Mouse (Mus musculus) thymus, adult 2 months (tissue): Measurements from ENCODE around the gene Ptprg.

Source experiments
- CTCF ChIP-seq: fragments of 200-500 bp; IDR thresholded peaks from 2 replicates; pipeline ENCODE4 v1.5.1; 2012; ENCODE audit warnings: mild to moderate bottlenecking, control low read depth, low read length, moderate library complexity, borderline replicate concordance; ENCODE audit not compliant: control insufficient read depth, poor library complexity, insufficient read depth; ENCODE audit errors: extremely low read depth
- POLR2A ChIP-seq: fragments of 200-500 bp; IDR thresholded peaks from 2 replicates; pipeline ENCODE4 v1.6.1; 2012; ENCODE audit warnings: mild to moderate bottlenecking, low read length, control low read depth, moderate library complexity; ENCODE audit not compliant: control insufficient read depth, poor library complexity, insufficient read depth; ENCODE audit errors: extremely low read depth

GRCm38 (mm10) chr14:11866416-11866815, 313.1 kb downstream of the Ptprg start:
- TF ChIP-seq POLR2A, result no peak
- no peak for TF ChIP-seq CTCF
